Mouse (Mus musculus): ENCODE measurements around the gene Snx1. TPM values are rescaled to one million over a fixed set of nuclear protein-coding genes. Genes with fewer than 3 reads are reported as not detected.

The Snx1 gene
- polyA plus RNA-seq, 1 experiment from 2014 or later, result 125 TPM

GRCm38 (mm10) chr9:66049931-66050601 is 76.3 kb downstream of the Snx1 start:
- 72% methylated on average over 6 of the region's 6 CpGs for WGBS
- no peak for ATAC-seq (ENCODE audit: insufficient number of reproducible peaks, insufficient read depth, low FRiP score, low read depth)
- no peak overlapping the region for H3K27ac ChIP-seq (ENCODE audit: low read length)

GRCm38 (mm10) chr9:66043241-66043640 is 83.1 kb downstream of the Snx1 start:
- Histone ChIP-seq H3K27me3 (ENCODE audit: control insufficient read depth, insufficient read depth, low read length) (no peaks in the 10 kb centered on the region), H3K9me3 (ENCODE audit: control insufficient read depth, low read depth, low read length) (no peaks in the 10 kb centered on the region), H3K36me3 (ENCODE audit: control insufficient read depth, insufficient read depth, low read length) (peaks cover 6% of the 10 kb centered on the region; the same call in 1 of the 2 replicates), H3K27ac (ENCODE audit: low read length) (no peak overlapping the region), H3K4me3 (ENCODE audit: low read depth, low read length) (no peak overlapping the region), H3K4me2 (replicated peaks; ENCODE audit: low read depth, low read length) (no peak overlapping the region), H3K9ac (replicated peaks; ENCODE audit: low read depth, low read length) (no peak overlapping the region), H3K4me1 (ENCODE audit: control insufficient read depth, insufficient read depth, low read length) (no peaks in the 10 kb centered on the region)
- 94% methylated on average over 3 of the region's 3 CpGs for WGBS
- no peak for ATAC-seq (ENCODE audit: insufficient number of reproducible peaks, insufficient read depth, low FRiP score, low read depth)

More at GRCm38 (mm10) chr9:66049931-66050601, 76.3 kb downstream of the Snx1 start:
- Histone ChIP-seq H3K4me3 (ENCODE audit: low read depth, low read length) (no peak overlapping the region), H3K36me3 (ENCODE audit: control insufficient read depth, insufficient read depth, low read length) (no peaks in the 10 kb centered on the region), H3K9ac (replicated peaks; ENCODE audit: low read depth, low read length) (no peak overlapping the region), H3K4me1 (ENCODE audit: control insufficient read depth, insufficient read depth, low read length) (no peaks in the 10 kb centered on the region), H3K4me2 (replicated peaks; ENCODE audit: low read depth, low read length) (no peak overlapping the region), H3K9me3 (ENCODE audit: control insufficient read depth, low read depth, low read length) (no peaks in the 10 kb centered on the region), H3K27me3 (ENCODE audit: control insufficient read depth, insufficient read depth, low read length) (no peaks in the 10 kb centered on the region)

- H3K4me2 ChIP-seq (replicated peaks; ENCODE audit: low read depth, low read length), result no peak overlapping the region
- no peak for ATAC-seq (ENCODE audit: insufficient number of reproducible peaks, insufficient read depth, low FRiP score, low read depth)
- no peaks in the 10 kb centered on the region for H3K9me3 ChIP-seq (ENCODE audit: control insufficient read depth, low read depth, low read length)
- H3K27ac ChIP-seq (ENCODE audit: low read length), result no peak overlapping the region
- 78% methylated on average over 4 of the region's 4 CpGs for WGBS
- H3K4me3 ChIP-seq (ENCODE audit: low read depth, low read length), result no peak overlapping the region
- H3K36me3 ChIP-seq (ENCODE audit: control insufficient read depth, insufficient read depth, low read length), result peaks cover 6% of the 10 kb centered on the region; the same call in 1 of the 2 replicates
- no peak overlapping the region for H3K9ac ChIP-seq (replicated peaks; ENCODE audit: low read depth, low read length)
- H3K4me1 ChIP-seq (ENCODE audit: control insufficient read depth, insufficient read depth, low read length), result no peaks in the 10 kb centered on the region
- no peaks in the 10 kb centered on the region for H3K27me3 ChIP-seq (ENCODE audit: control insufficient read depth, insufficient read depth, low read length)
Measured at GRCm38 (mm10) chr9:66042331-66042730, 84.1 kb downstream of the Snx1 start.

- Histone ChIP-seq H3K27ac (ENCODE audit: low read length) (no peak overlapping the region), H3K9ac (replicated peaks; ENCODE audit: low read depth, low read length) (no peak overlapping the region), H3K27me3 (ENCODE audit: control insufficient read depth, insufficient read depth, low read length) (no peaks in the 10 kb centered on the region), H3K4me2 (replicated peaks; ENCODE audit: low read depth, low read length) (no peak overlapping the region), H3K4me3 (ENCODE audit: low read depth, low read length) (no peak overlapping the region), H3K36me3 (ENCODE audit: control insufficient read depth, insufficient read depth, low read length) (peaks cover 6% of the 10 kb centered on the region; the same call in 1 of the 2 replicates), H3K9me3 (ENCODE audit: control insufficient read depth, low read depth, low read length) (no peaks in the 10 kb centered on the region), H3K4me1 (ENCODE audit: control insufficient read depth, insufficient read depth, low read length) (no peaks in the 10 kb centered on the region)
- 91% methylated on average over 3 of the region's 3 CpGs for WGBS
- no peak for ATAC-seq (ENCODE audit: insufficient number of reproducible peaks, insufficient read depth, low FRiP score, low read depth)
Measured at GRCm38 (mm10) chr9:66040801-66041200, 85.6 kb downstream of the Snx1 start.

- no peaks in the 10 kb centered on the region for H3K9me3 ChIP-seq (ENCODE audit: control insufficient read depth, low read depth, low read length)
- no peaks in the 10 kb centered on the region for H3K4me1 ChIP-seq (ENCODE audit: control insufficient read depth, insufficient read depth, low read length)
- H3K4me3 ChIP-seq (ENCODE audit: low read depth, low read length), result no peak overlapping the region
- H3K4me2 ChIP-seq (replicated peaks; ENCODE audit: low read depth, low read length), result no peak overlapping the region
- no peak overlapping the region for H3K9ac ChIP-seq (replicated peaks; ENCODE audit: low read depth, low read length)
- peaks cover 6% of the 10 kb centered on the region; the same call in 1 of the 2 replicates for H3K36me3 ChIP-seq (ENCODE audit: control insufficient read depth, insufficient read depth, low read length)
- H3K27ac ChIP-seq (ENCODE audit: low read length), result no peak overlapping the region
- WGBS, result 91% methylated on average over 4 of the region's 4 CpGs
- no peaks in the 10 kb centered on the region for H3K27me3 ChIP-seq (ENCODE audit: control insufficient read depth, insufficient read depth, low read length)
- ATAC-seq (ENCODE audit: insufficient number of reproducible peaks, insufficient read depth, low FRiP score, low read depth), result no peak
Measured at GRCm38 (mm10) chr9:66039290-66039689, 87.1 kb downstream of the Snx1 start.

GRCm38 (mm10) chr9:66038581-66038980 is 87.8 kb downstream of the Snx1 start:
- ATAC-seq (ENCODE audit: insufficient number of reproducible peaks, insufficient read depth, low FRiP score, low read depth), result no peak
- Histone ChIP-seq H3K36me3 (ENCODE audit: control insufficient read depth, insufficient read depth, low read length) (peaks cover 10% of the 10 kb centered on the region; the same call in 1 of the 2 replicates), H3K9me3 (ENCODE audit: control insufficient read depth, low read depth, low read length) (no peaks in the 10 kb centered on the region), H3K4me1 (ENCODE audit: control insufficient read depth, insufficient read depth, low read length) (no peaks in the 10 kb centered on the region), H3K9ac (replicated peaks; ENCODE audit: low read depth, low read length) (no peak overlapping the region), H3K4me2 (replicated peaks; ENCODE audit: low read depth, low read length) (no peak overlapping the region), H3K4me3 (ENCODE audit: low read depth, low read length) (no peak overlapping the region), H3K27ac (ENCODE audit: low read length) (no peak overlapping the region), H3K27me3 (ENCODE audit: control insufficient read depth, insufficient read depth, low read length) (no peaks in the 10 kb centered on the region)
- 90% methylated on average over 4 of the region's 4 CpGs for WGBS

Other genes with a start within 250 kb of the Snx1 start
- 176 and 179 TPM in 2 replicates for gene Pclaf, start 236.3 kb downstream of the Snx1 start, polyA plus RNA-seq (2014; fragmentation: Nextera tagmentation; extraction: Ambion mirVana)
- 35.1 and 35.7 TPM in 2 replicates for gene Trip4, start 217.8 kb downstream of the Snx1 start, polyA plus RNA-seq (2014; fragmentation: Nextera tagmentation; extraction: Ambion mirVana)
- gene Csnk1g1, start 217.7 kb downstream of the Snx1 start, polyA plus RNA-seq (2014; fragmentation: Nextera tagmentation; extraction: Ambion mirVana), result 23.4 and 25.3 TPM in 2 replicates
- gene Ppib, start 66.4 kb downstream of the Snx1 start, polyA plus RNA-seq (2014; fragmentation: Nextera tagmentation; extraction: Ambion mirVana), result 658 and 678 TPM in 2 replicates
- 1.4 TPM in 2 replicates for gene Snx22, start 56.9 kb downstream of the Snx1 start, polyA plus RNA-seq (2014; fragmentation: Nextera tagmentation; extraction: Ambion mirVana)
- 150 and 158 TPM in 2 replicates for gene Ciao2a, start within 50 bp of the Snx1 start, polyA plus RNA-seq (2014; fragmentation: Nextera tagmentation; extraction: Ambion mirVana)
- gene Dapk2, start 31.6 kb upstream of the Snx1 start, polyA plus RNA-seq (2014; fragmentation: Nextera tagmentation; extraction: Ambion mirVana), result 6.4 and 7.1 TPM in 2 replicates
- 30.7 and 32.5 TPM in 2 replicates for gene Herc1, start 223.9 kb upstream of the Snx1 start, polyA plus RNA-seq (2014; fragmentation: Nextera tagmentation; extraction: Ambion mirVana)